Mouse (Mus musculus) lung, embryonic 14.5 days (tissue): ENCODE measurements around the gene Slc5a5. TPM values are rescaled to one million over a fixed set of nuclear protein-coding genes. Genes with fewer than 3 reads are reported as not detected.

Experiments
- ATAC-seq: fragments of 200-750 bp; cut with Nextera tagmentation; 2 replicates; pipeline ENCODE4 v1.8.0; 2017; ENCODE audit warnings: mild to moderate bottlenecking, moderate TSS enrichment, moderate library complexity; ENCODE audit not compliant: insufficient read depth
- DNase-seq: peaks from one replicate; pipeline ENCODE4 v3.0.0-alpha.2; 2015
- H3K27ac ChIP-seq: fragments of 300-500 bp; sonication (generic); 2 replicates; pipeline ENCODE4 v1.5.1; 2014; ENCODE audit warnings: low read depth, mild to moderate bottlenecking, moderate library complexity
- H3K27me3 ChIP-seq: fragments of 300-500 bp; sonication (generic); 2 replicates; pipeline ENCODE4 v1.6.1; 2014; ENCODE audit warnings: low read length, control low read depth; ENCODE audit not compliant: insufficient read depth
- H3K36me3 ChIP-seq: fragments of 300-500 bp; sonication (generic); 2 replicates; pipeline ENCODE4 v1.6.1; 2014; ENCODE audit warnings: control low read depth; ENCODE audit not compliant: insufficient read depth
- H3K4me1 ChIP-seq: fragments of 300-500 bp; sonication (generic); 2 replicates; pipeline ENCODE4 v1.6.1; 2014; ENCODE audit warnings: antibody characterized with exemption, control low read depth; ENCODE audit not compliant: insufficient read depth
- H3K4me2 ChIP-seq: fragments of 300-500 bp; sonication (generic); 2 replicates; pipeline ENCODE4 v1.6.1; 2014; ENCODE audit warnings: mild to moderate bottlenecking
- H3K4me3 ChIP-seq: fragments of 300-500 bp; sonication (generic); 2 replicates; pipeline ENCODE4 v1.5.1; 2014; ENCODE audit warnings: low read depth, low read length
- H3K9ac ChIP-seq: fragments of 300-500 bp; sonication (generic); 2 replicates; pipeline ENCODE4 v1.6.1; 2014
- H3K9me3 ChIP-seq: fragments of 300-500 bp; sonication (generic); 2 replicates; pipeline ENCODE4 v1.6.1; 2016; ENCODE audit warnings: low read depth, low read length, control low read depth
- CTCF ChIP-seq: IDR thresholded peaks from 2 replicates; pipeline ENCODE4 v1.5.1; 2016; ENCODE audit warnings: antibody characterized with exemption, low read depth
- WGBS: fragments of 180-500 bp; shearing (Covaris S2); extraction: QIAGEN DNeasy Blood & Tissue Kit; methylation state at CpG from one replicate; pipeline ENCODE4 v1.1.7; 2014; 5-methylcytosine and 5-hydroxymethylcytosine counted together
- microRNA counts: library from miRNA; unstranded; fragments of <30 nt; microRNA quantifications from one replicate; lab custom pipeline; 2016
- microRNA-seq: library from miRNA; unstranded; fragments of <30 nt; microRNA quantifications from one replicate; pipeline ENCODE4, GENCODE M21; 2016; ENCODE audit warnings: borderline number of aligned reads
- polyA plus RNA-seq: library from polyadenylated mRNA; unstranded; fragments of >200 nt; fragmentation: Nextera tagmentation; extraction: Ambion mirVana; gene quantifications from 2 replicates; pipeline ENCODE4 v1.2.1, GENCODE M21; 2014

Gene Slc5a5
- polyA plus RNA-seq, 1 experiment from 2014 or later: 0.12 TPM

DNA sequence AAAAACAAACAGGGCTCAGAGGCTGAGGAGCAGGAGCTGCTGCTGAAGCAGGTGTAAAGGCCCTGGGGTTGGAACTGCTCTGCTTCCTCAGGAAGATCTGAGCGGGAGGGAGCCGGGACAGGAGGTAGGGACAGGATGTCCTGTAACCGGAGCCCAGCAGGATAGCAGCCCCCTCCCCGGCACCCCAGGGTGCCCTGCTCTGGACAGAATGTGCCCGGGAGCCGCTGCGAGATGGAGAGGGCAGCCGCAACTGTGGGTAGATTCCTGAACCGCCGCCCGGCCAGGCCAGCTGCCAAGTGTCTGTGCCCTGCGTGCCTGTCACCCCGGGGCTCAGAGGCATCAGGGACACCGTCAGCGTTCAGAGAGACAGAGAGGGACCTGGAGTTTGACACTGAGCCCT is 59.0 kb downstream of the Slc5a5 start:
- TF ChIP-seq CTCF: no peak
- no peaks in the 10 kb centered on the region for H3K27me3 ChIP-seq
- WGBS: 40% methylated on average over 15 of the region's 15 CpGs
- no peak overlapping the region for H3K27ac ChIP-seq
- no peaks in the 10 kb centered on the region for H3K9me3 ChIP-seq
- peak; percentile 22 for DNase-seq
- H3K4me1 ChIP-seq: 0 out of 2 replicates have a peak, but pooled peaks cover under 1% of the 10 kb centered on the region
- H3K9ac ChIP-seq: no peak overlapping the region
- H3K36me3 ChIP-seq: no peaks in the 10 kb centered on the region; the same call in 1 of the 2 replicates
- ATAC-seq: no peak; the same call in 1 of the 2 replicates
- H3K4me2 ChIP-seq: peak overlapping the region; percentile 15; the same call in 1 of the 2 replicates
- no peak overlapping the region for H3K4me3 ChIP-seq

DNA sequence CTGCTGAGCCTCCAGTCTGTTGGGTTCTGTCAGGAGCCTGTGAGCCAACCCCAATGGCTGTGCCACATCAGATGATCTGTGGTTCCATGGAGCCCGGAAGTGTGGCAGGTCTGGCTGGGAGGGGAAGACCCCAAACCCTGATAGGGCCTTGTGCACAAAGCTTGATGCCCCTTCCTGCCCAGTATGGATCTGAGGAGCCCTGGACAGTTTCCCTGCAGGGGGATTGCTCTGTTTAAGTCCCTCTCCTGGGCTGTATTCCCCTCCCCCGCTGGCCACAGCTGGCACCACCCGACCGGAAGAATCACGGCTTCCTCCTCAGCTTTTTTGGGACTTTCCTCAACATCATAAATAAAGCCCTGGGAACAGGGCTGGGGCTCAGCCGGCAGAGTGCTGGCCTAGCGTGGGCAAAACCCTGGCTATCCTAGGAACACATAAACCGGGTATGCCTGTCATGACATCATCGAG is 59.5 kb downstream of the Slc5a5 start:
- 44% methylated on average over 9 of the region's 9 CpGs for WGBS
- Histone ChIP-seq H3K4me3 (no peak overlapping the region), H3K27ac (no peak overlapping the region), H3K9ac (no peak overlapping the region), H3K4me1 (no peaks in the 10 kb centered on the region), H3K36me3 (no peaks in the 10 kb centered on the region; the same call in 1 of the 2 replicates), H3K27me3 (no peaks in the 10 kb centered on the region), H3K9me3 (no peaks in the 10 kb centered on the region), H3K4me2 (no peak overlapping the region; the same call in 1 of the 2 replicates)
- ATAC-seq (no peak), DNase-seq (peak; percentile 39)
- no peak for TF ChIP-seq CTCF

MicroRNAs encoded within 50 kb of the gene (microRNA counts, 519-probe panel; counts per million panel counts)
- 30.5 counts per million for microRNA mmu-miR-1969 (lab: Ali Mortazavi, UCI)

Small RNA genes within 50 kb of the gene (microRNA-seq; reads per million reads assigned to microRNA genes)
- gene Mir1969 (1.4 reads per million), gene Mir7067 (0.71 reads per million)

Other genes with a start within 250 kb of the Slc5a5 start
- 46.6 and 48.2 TPM in 2 replicates for gene Pgpep1, start 232.4 kb downstream of the Slc5a5 start, polyA plus RNA-seq
- 305 and 327 TPM in 2 replicates for gene Lsm4, start 219.5 kb downstream of the Slc5a5 start, polyA plus RNA-seq
- 70.1 and 72.9 TPM in 2 replicates for gene Jund, start 193.8 kb downstream of the Slc5a5 start, polyA plus RNA-seq
- 0.04 TPM in 1 of 2 replicates, not detected in the other for gene Iqcn, start 189.3 kb downstream of the Slc5a5 start, polyA plus RNA-seq
- not detected in 2 replicates for gene Gm3336, start 174.2 kb downstream of the Slc5a5 start, polyA plus RNA-seq
- 0.17 and 0.23 TPM in 2 replicates for gene Pde4c, start 169.0 kb downstream of the Slc5a5 start, polyA plus RNA-seq
- gene Rab3a, start 138.1 kb downstream of the Slc5a5 start, polyA plus RNA-seq: 10.5 and 12.0 TPM in 2 replicates
- 27.9 and 29.4 TPM in 2 replicates for gene Mpv17l2, start 131.8 kb downstream of the Slc5a5 start, polyA plus RNA-seq
- gene Pik3r2, start 116.0 kb downstream of the Slc5a5 start, polyA plus RNA-seq: 46.5 and 52.4 TPM in 2 replicates
- 16.1 and 18.0 TPM in 2 replicates for gene Mast3, start 87.7 kb downstream of the Slc5a5 start, polyA plus RNA-seq
- 0.17 TPM in 1 of 2 replicates, not detected in the other for gene Il12rb1, start 84.3 kb downstream of the Slc5a5 start, polyA plus RNA-seq
- gene Arrdc2, start 53.0 kb downstream of the Slc5a5 start, polyA plus RNA-seq: 4.3 and 4.4 TPM in 2 replicates
- gene Kcnn1, start 29.5 kb downstream of the Slc5a5 start, polyA plus RNA-seq: 0.54 and 0.72 TPM in 2 replicates
- 121 and 125 TPM in 2 replicates for gene Ccdc124, start 18.8 kb downstream of the Slc5a5 start, polyA plus RNA-seq
- gene Rpl18a, start 4.7 kb upstream of the Slc5a5 start, polyA plus RNA-seq: 5,317 and 5,483 TPM in 2 replicates
- 53.3 and 54.4 TPM in 2 replicates for gene Map1s, start 13.2 kb upstream of the Slc5a5 start, polyA plus RNA-seq